Mouse (Mus musculus) naive thymus-derived CD4-positive, alpha-beta T cell, adult 2 months (primary cell): ENCODE measurements around the gene Ssh3.

Experiments
- DNase-seq: peaks from one replicate; pipeline ENCODE4 v3.0.0-alpha.2; 2011; ENCODE audit warnings: low read depth

Gene Ssh3

DNA sequence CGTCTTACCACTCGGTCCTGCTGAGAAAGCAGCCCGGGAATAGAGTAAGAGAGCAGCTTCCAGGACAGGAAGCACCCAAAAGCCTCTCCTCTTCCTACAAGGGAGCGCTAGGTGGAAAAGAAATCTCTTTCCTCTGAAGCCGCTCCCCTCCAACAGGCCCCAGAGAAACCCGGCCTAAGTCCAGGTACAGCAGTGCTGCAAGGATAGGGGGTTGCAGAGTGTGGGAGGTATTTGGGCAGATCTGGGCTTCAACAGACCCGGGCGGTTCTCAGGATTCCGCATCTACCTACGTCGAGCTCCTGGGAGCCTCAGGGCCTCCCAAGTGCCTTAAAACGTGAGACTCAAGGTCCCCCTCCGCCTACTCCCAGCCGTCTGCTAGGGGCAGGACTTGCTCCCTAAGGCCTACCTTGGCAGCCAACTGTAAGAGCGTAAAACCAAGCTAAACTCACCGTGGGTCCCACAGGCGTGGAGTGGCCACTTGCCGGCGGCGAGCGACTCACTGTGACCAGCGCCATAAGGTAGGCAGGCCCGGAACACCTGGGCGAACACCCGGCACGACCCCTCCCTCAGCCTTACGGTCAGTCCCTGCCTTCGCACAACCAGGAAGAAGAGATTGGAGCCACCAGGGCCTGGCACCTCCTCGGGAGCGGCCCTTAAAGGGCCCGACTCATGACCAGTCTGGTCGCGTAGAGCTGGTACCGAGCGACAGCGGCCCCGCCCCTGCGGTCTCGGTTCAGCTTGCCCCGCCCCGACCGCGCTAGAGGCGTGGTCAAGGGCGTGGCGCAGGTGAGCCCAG lies at the start of gene Ssh3:
Gene Ssh3 (minus strand): TSS at position 615 of the 796 bp plus-strand sequence.
- peak; percentile 83 for DNase-seq

GRCm38 (mm10) chr19:4317181-4317580 lies 48.2 kb upstream of the Ssh3 start:
- DNase-seq, result no peak

- DNase-seq, result no peak
Observed at GRCm38 (mm10) chr19:4315223-4315944, 46.4 kb upstream of the Ssh3 start.

GRCm38 (mm10) chr19:4309776-4310185 lies 40.8 kb upstream of the Ssh3 start:
- peak; percentile 90 for DNase-seq

- no peak for DNase-seq
Observed at GRCm38 (mm10) chr19:4309302-4309701, 40.3 kb upstream of the Ssh3 start.

DNA sequence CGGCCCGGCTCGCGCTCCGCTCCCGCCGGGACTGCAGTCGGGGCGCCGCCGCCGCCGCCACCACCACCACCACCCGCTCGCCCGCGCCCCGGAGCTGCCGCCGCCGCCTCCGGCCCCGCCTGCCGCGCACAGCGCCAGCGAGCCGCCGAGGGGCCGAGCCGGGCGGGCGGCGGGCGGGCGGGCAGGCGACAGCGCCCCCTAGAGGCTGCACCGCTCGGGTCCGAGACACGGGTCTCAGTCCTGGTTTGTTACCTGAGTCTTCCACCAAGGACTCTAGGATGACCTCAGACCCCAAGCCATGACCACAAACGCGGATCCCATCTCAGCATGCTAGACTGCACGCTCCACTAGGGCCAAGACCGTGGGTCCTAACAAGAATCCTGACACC lies 37.2 kb upstream of the Ssh3 start, which contains the start of gene Grk2:
Gene Grk2 (minus strand): TSS at position 33 of the 388 bp plus-strand sequence.
- peak; percentile 85 for DNase-seq

DNA sequence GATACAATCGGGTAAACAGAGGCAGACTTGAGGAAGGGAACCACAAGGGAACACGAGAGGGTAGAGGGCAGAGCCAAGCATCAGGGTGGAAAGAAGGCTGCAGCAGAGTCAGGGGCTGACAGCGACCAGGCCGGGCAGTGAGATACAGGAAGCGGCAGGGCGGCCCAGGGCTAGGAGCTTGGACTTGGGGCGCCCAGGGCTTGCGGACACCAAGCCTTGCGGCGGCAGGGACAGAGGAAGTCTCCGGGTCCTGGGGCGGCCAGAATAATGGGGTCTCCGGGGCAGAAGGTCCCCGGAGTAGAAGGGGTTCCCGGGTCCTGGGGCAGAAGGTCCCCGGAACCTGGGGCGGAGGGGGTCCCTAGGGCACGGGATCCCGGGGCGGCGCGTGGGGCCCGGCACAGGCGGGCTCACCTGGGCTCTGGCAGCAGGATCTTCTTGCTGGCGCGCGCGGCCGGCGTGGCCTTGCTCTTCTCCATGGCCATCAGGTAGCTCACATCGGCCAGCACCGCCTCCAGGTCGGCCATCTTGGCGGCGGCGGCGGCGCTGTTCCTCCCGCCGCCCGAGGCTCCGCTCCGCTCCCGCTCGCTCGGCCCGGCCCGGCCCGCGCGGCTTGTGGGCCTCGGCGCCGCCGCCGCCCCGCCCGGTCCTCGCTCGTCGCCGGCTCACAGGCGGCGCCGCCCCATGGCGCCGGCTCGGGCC lies 36.7 kb upstream of the Ssh3 start:
- DNase-seq, result peak; percentile 66

GRCm38 (mm10) chr19:4304871-4305321 lies 35.9 kb upstream of the Ssh3 start:
- DNase-seq, result peak; percentile 66

DNA sequence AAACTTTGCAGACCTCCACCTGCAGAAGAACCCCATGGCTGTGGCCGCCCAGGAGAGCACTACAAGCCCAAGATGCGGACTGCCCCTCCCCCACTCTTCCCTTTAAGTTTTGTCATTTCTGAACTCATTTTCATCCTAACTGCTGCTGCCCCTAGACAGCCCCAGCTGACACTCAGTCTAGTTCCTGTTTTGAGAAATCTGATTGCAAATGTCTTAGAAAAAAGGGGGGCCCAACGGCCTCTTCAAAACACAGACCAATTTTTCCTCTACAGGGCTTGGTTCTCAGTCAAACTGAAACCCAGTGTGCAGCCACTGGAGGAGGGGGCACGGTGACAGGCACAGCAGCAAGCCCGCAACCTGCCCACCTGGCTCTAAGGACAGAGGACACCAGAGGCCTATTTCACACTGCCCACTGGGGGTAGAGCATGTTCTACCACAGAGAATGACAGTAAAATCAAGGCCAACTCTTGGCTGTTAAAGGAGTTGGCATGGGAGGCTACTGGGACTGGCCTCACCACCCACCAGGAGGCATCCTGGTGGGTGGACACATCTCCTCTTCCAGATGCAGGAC lies 35.4 kb upstream of the Ssh3 start:
- peak; percentile 56 for DNase-seq

DNA sequence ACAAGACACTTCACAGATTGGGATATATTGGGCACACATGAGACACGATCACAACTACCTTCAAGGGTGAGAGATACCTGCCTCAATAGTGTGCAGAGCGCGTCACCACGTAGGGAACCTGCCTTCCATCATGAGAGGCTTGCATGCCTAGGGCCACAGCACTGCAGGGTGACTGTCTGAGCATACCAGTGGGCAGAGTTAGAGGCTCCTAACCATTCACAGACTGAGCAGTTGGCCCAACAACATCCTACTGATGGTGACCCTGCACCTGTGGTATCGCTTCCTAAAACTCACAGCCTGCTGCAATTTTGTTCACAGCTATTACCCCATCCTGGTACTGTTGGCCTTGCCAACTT lies 34.6 kb upstream of the Ssh3 start:
- DNase-seq, result no peak

GRCm38 (mm10) chr19:4302936-4303639 lies 34.1 kb upstream of the Ssh3 start:
- no peak for DNase-seq

GRCm38 (mm10) chr19:4301735-4302651 lies 33.0 kb upstream of the Ssh3 start:
- DNase-seq, result peak; percentile 81

DNA sequence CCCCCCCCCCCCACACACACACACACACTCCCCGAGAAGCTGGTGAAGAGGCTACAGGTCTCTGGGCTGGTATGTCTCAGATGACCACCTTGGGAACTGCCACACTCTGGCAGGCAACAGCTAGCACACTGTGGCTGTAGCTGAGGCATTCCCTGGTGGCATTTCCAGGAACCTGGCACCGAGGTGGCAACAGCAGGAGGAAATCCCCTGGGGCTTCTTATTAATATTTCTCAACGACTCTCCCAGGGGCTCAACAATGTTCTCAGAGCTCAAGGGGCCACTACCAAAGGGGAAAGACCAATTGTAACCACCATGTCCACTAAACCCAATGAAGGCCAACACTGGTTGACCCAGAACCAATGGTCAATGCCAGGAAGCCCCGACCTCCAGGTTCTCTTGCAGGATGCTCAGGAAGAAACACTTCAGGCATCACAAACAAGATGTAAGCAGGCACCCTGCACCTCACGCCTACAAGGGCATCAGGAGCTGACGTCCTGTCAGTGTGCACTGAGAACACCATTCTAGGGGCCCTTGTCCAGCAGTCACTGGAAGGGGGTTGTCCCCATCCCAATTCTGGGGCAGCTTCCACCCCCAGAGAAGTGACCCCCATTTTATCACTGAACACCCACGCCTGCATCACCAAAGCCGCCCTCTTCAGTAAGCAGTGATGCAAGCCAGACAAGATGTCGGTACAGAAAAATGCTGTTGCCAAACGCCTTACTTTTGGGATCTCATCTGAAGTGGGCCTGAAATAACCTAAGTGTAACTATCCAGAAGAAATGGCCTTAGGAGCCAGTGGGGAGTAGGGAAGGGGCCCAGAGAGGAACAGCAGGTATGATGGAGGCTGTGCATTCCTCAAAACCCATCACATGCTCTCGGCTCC lies 32.1 kb upstream of the Ssh3 start:
- no peak for DNase-seq

- DNase-seq, result peak; percentile 91
Observed at GRCm38 (mm10) chr19:4300271-4300704, 31.3 kb upstream of the Ssh3 start.

GRCm38 (mm10) chr19:4299574-4300270 lies 30.7 kb upstream of the Ssh3 start:
- peak; percentile 75 for DNase-seq

DNA sequence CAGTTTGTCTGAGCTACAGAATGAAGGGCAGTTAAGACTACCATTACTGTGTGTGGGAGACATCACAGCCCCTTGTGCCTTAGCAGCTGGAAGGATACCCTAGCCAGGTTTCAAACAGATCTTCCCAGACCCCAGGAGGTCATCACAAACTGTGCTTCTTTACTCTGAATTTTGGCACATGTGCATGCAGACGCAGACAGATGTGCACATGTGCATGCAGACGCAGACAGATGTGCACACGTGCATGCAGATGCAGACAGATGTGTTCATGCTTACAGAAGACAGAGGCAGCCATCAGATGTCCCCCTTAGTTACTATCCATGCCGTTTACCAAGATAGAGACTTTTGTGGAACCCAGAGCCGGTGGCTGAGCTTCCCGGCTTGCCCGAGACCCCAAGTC lies 30.1 kb upstream of the Ssh3 start:
- no peak for DNase-seq

- no peak for DNase-seq
Observed at GRCm38 (mm10) chr19:4298322-4299121, 29.5 kb upstream of the Ssh3 start.

DNA sequence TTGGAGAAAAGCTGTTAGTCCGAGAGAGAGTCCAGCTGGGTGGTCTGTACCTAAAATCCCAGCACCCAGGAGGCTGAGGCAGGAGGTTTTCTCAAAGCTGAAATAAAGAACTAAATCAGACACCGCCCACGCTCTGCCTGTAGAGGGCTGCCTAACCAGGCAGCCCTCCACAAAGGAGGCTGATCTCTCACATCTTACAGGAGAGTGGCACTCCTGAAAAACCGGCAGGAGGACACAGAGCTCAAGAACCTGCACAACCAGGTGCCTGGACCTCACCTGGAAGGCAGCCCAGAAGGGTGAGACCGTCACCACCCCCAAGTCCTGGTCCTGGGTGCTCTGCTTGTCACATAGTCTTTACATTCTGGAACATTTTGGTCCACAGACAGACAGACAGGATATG lies 28.9 kb upstream of the Ssh3 start:
- peak; percentile 60 for DNase-seq
